Mouse (Mus musculus): Measurements from ENCODE around the gene Cbx1.
"Not testable (repeated sequence)": the region's sequence is repeated elsewhere in the genome, so short reads cannot be mapped to it uniquely, and the experiment has no call there.

DNA sequence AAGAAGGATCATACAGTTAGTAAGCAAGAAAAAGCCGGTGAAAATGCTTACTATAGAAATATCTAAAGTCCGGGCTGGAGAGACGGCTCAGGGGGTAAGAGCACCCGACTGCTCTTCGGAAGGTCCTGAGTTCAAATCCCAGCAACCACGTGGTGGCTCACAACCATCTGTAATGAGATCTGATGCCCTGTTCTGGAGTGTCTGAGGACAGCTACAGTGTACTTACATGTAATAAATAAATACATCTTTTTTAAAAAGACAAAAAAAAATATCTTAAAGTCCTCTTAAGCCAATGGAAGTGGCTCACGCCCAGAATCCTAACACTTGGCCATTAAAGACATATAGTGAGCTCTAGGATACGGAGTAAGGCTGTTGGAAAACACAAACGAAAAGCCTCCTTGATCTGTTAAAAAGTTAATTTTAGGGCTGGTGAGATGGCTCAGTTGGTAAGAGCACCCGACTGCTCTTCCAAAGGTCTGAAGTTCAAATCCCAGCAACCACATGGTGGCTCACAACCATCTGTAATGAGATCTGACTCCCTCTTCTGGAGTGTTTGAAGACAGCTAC lies 10.8 kb upstream of the Cbx1 start:
- TF ChIP-seq FLI1 (IDR thresholded peaks at IDR 0.05; ENCODE audit: low read length); GATA1 (IDR thresholded peaks at IDR 0.05; ENCODE audit: borderline replicate concordance, low read length): not testable (repeated sequence)
